8 mouse cellular contexts compared by ENCODE assay signal in the genomic region with DNA sequence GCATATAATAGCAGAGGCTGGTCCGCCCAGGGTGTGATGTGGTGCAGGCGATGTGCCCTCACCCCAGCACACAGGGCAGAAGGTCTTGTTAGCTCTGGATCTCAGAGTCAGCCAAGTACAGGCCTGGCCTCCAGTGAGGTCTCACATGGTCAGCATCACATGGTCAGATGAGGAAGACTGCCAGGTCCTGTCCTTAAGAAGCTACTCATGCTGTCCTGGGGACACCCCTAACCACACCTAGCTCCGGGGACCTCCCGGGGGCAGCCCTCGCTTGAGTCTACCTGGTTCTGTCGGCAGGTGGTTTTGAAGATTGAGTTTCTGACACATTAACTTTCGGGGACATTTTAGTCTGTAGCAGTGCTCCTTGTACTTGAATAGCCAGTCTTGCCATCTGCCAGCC. TPM values are rescaled to one million over a fixed set of nuclear protein-coding genes. Genes with fewer than 3 reads are reported as not detected.
DNase-seq lines count a peak whose midpoint lies in the region; ATAC-seq and TF ChIP-seq lines count a peak whose summit lies in the region.

No protein-coding gene starts in this region.

- no peak for TF ChIP-seq EP300 in stomach, postnatal 0 days (optimal IDR thresholded peaks at IDR 0.05)

- no peaks in the 10 kb centered on the region for H3K36me3 ChIP-seq in neural tube, embryonic 13.5 days
- no peaks in the 10 kb centered on the region for H3K36me3 ChIP-seq in kidney, adult 2 months (ENCODE audit: control insufficient read depth, insufficient read depth, low read length)
- H3K36me3 ChIP-seq in stomach, postnatal 0 days (ENCODE audit: control insufficient read depth, insufficient read depth, low read length), result peaks cover 4% of the 10 kb centered on the region; the same call in 1 of the 2 replicates

- H3K27ac ChIP-seq in cerebellum, adult 2 months (ENCODE audit: insufficient read depth, low read length), result no peak overlapping the region
- peak overlapping the region; percentile 4 for H3K27ac ChIP-seq in neural tube, embryonic 13.5 days (replicated peaks)
- H3K27ac ChIP-seq in kidney, adult 2 months (ENCODE audit: insufficient read depth, low read depth, low read length), result no peak overlapping the region
- peak overlapping the region; percentile 76 for H3K27ac ChIP-seq in stomach, postnatal 0 days (replicated peaks)

- TF ChIP-seq CTCF in cerebellum, adult 2 months (IDR thresholded peaks at IDR 0.05; ENCODE audit: borderline replicate concordance, insufficient read depth, low read depth, low read length), result no peak
- TF ChIP-seq CTCF in kidney, adult 2 months (conservative IDR thresholded peaks at IDR 0.05; ENCODE audit: insufficient read depth, insufficient read length, low read depth, low read length), result no peak
- no peak for TF ChIP-seq CTCF in stomach, postnatal 0 days (IDR thresholded peaks at IDR 0.05; ENCODE audit: low read depth)

- TF ChIP-seq POLR2A in cerebellum, adult 2 months (IDR thresholded peaks at IDR 0.05; ENCODE audit: borderline replicate concordance, insufficient read depth, low read length), result no peak
- no peak for TF ChIP-seq POLR2A in kidney, adult 2 months (IDR thresholded peaks at IDR 0.05; ENCODE audit: low read depth, low read length)

- H3K4me3 ChIP-seq in cerebellum, adult 2 months (replicated peaks; ENCODE audit: insufficient read depth, low read depth, low read length), result no peak overlapping the region
- no peak overlapping the region for H3K4me3 ChIP-seq in neural tube, embryonic 13.5 days
- no peak overlapping the region for H3K4me3 ChIP-seq in kidney, adult 2 months (ENCODE audit: insufficient read depth, low read depth, low read length)
- H3K4me3 ChIP-seq in stomach, postnatal 0 days (ENCODE audit: low read depth, low read length), result no peak overlapping the region

- H3K9me3 ChIP-seq in neural tube, embryonic 13.5 days, result no peaks in the 10 kb centered on the region
- H3K9me3 ChIP-seq in stomach, postnatal 0 days (ENCODE audit: control insufficient read depth, low read length), result no peaks in the 10 kb centered on the region

- no peak overlapping the region for H3K9ac ChIP-seq in neural tube, embryonic 13.5 days
- no peak overlapping the region for H3K9ac ChIP-seq in stomach, postnatal 0 days (ENCODE audit: low read length)

- H3K27me3 ChIP-seq in cerebellum, adult 2 months (ENCODE audit: control insufficient read depth, insufficient read depth, low read length), result no peaks in the 10 kb centered on the region
- H3K27me3 ChIP-seq in neural tube, embryonic 13.5 days, result no peaks in the 10 kb centered on the region
- no peaks in the 10 kb centered on the region for H3K27me3 ChIP-seq in kidney, adult 2 months (replicated peaks; ENCODE audit: control insufficient read depth, insufficient read depth, low read length)
- H3K27me3 ChIP-seq in stomach, postnatal 0 days (ENCODE audit: control insufficient read depth, insufficient read depth, low read length), result no peaks in the 10 kb centered on the region

- no peak for ATAC-seq in neural tube, embryonic 13.5 days (ENCODE audit: low read depth)
- no peak for ATAC-seq in stomach, postnatal 0 days (ENCODE audit: low FRiP score, low TSS enrichment)

- H3K4me2 ChIP-seq in neural tube, embryonic 13.5 days, result no peak overlapping the region
- H3K4me2 ChIP-seq in stomach, postnatal 0 days (replicated peaks; ENCODE audit: low read depth), result no peak overlapping the region

- 52% methylated on average over 7 of the region's 7 CpGs for WGBS in cerebellum, adult 2 months
- 86% methylated on average over 7 of the region's 7 CpGs for WGBS in neural tube, embryonic 13.5 days
- 64% methylated on average over 7 of the region's 7 CpGs for WGBS in kidney, adult 2 months
- 77% methylated on average over 7 of the region's 7 CpGs for whole genome bisulfite sequencing in stomach, postnatal 0 days

- peaks cover 38% of the 10 kb centered on the region for H3K4me1 ChIP-seq in cerebellum, adult 2 months (ENCODE audit: control insufficient read depth, insufficient read depth, low read length)
- peaks cover 39% of the 10 kb centered on the region for H3K4me1 ChIP-seq in neural tube, embryonic 13.5 days (replicated peaks)
- H3K4me1 ChIP-seq in kidney, adult 2 months (ENCODE audit: control insufficient read depth, insufficient read depth, low read length), result peaks cover 31% of the 10 kb centered on the region
- peaks cover 9% of the 10 kb centered on the region for H3K4me1 ChIP-seq in stomach, postnatal 0 days (replicated peaks; ENCODE audit: control insufficient read depth, insufficient read depth)

- peak; percentile 46 to 54 for DNase-seq in cerebellum, adult 2 months
- no peak for DNase-seq in cerebellum, adult 8-10 months
- no peak for DNase-seq in neural tube, embryonic 10.5 days (ENCODE audit: extremely low spot score, low spot score)
- DNase-seq in kidney, adult 2 months, result peak; percentile 92
- no peak for DNase-seq in stomach, postnatal 0 days (ENCODE audit: low spot score)
- no peak for DNase-seq in urinary bladder, adult 18-20 months (ENCODE audit: low spot score in 2 of 2)
- no peak for DNase-seq in layer of hippocampus, adult 9-10 months (ENCODE audit: low spot score)

RNA-seq across cellular contexts. Expression of gene Baiap2, which starts 45.8 kb away (rescaled TPM):
- polyA plus RNA-seq in cerebellum, adult 2 months (2012; rRNA removed), result 116 and 141 TPM in 2 replicates
- polyA plus RNA-seq in neural tube, embryonic 13.5 days (2015; fragmentation: Nextera tagmentation; extraction: Ambion mirVana), result 11.1 and 12.7 TPM in 2 replicates
- polyA plus RNA-seq in kidney, adult 2 months (2012; rRNA removed), result 78.1 and 88.4 TPM in 2 replicates
- 35.1 and 39.2 TPM in 2 replicates for polyA plus RNA-seq in stomach, postnatal 0 days (2015; fragmentation: Nextera tagmentation; extraction: Ambion mirVana)

RNA-seq across cellular contexts. Expression of gene Aatk, which starts 58.6 kb away (rescaled TPM):
- polyA plus RNA-seq in cerebellum, adult 2 months (2012; rRNA removed), result 296 and 298 TPM in 2 replicates
- polyA plus RNA-seq in neural tube, embryonic 13.5 days (2015; fragmentation: Nextera tagmentation; extraction: Ambion mirVana), result 28.2 and 34.2 TPM in 2 replicates
- polyA plus RNA-seq in kidney, adult 2 months (2012; rRNA removed), result 5.1 and 6.8 TPM in 2 replicates
- polyA plus RNA-seq in stomach, postnatal 0 days (2015; fragmentation: Nextera tagmentation; extraction: Ambion mirVana), result 1.6 and 2.1 TPM in 2 replicates

Comparison
In these comparisons a context has a peak if more than half of its experiments do, and no peak if none do; other contexts are left out.
1. DNase-seq: peak in cerebellum, adult 2 months (2 of 2) and kidney, adult 2 months (single experiment); none in cerebellum, adult 8-10 months (single experiment), neural tube, embryonic 10.5 days (single experiment), stomach, postnatal 0 days (single experiment), urinary bladder, adult 18-20 months (0 of 2) and layer of hippocampus, adult 9-10 months (single experiment).
2. H3K27ac ChIP-seq: peak in neural tube, embryonic 13.5 days (single experiment) and stomach, postnatal 0 days (single experiment); none in cerebellum, adult 2 months (single experiment) and kidney, adult 2 months (single experiment).